Comparison of ENCODE assay signal across 9 mouse cellular contexts in genomic region chr8:84416041-84416440, GRCm38 (mm10). TPM values are rescaled to one million over a fixed set of nuclear protein-coding genes. Genes with fewer than 3 reads are reported as not detected.
A peak's percentile ranks its signal among the peaks of the same experiment; 100 is the strongest.
DNase-seq lines count a peak whose midpoint lies in the region; ATAC-seq and TF ChIP-seq lines count a peak whose summit lies in the region.
"Had no signal": no experiment of that assay in that cellular context is flagged by ENCODE, and none has a peak within 500 bp of the region (broad histone marks: within the 10 kb centered on the region; RNA-seq: fewer than 3 reads in every experiment).

No protein-coding gene starts in this region.

- no peak for DNase-seq in left cerebral cortex, adult 2 months (ENCODE audit: extremely low spot score in 1 of 2, low spot score in 2 of 2)
- DNase-seq in left cerebral cortex, adult 11 months (ENCODE audit: low spot score): no peak
- DNase-seq in midbrain, postnatal 0 days (ENCODE audit: low spot score): peak; percentile 17
- no peak for DNase-seq in thymus, postnatal 14 days
- DNase-seq in lung, postnatal 0 days (ENCODE audit: low spot score): no peak
- DNase-seq: adrenal gland, postnatal 25 days had no signal

- peak overlapping the region; percentile 76 for H3K4me3 ChIP-seq in left cerebral cortex, adult 2 months
- H3K4me3 ChIP-seq in embryonic facial prominence, embryonic 13.5 days: peak overlapping the region; percentile 55
- H3K4me3 ChIP-seq in hindbrain, embryonic 12.5 days: peak overlapping the region; percentile 69
- H3K4me3 ChIP-seq in midbrain, postnatal 0 days (ENCODE audit: low read depth, low read length): peak overlapping the region; percentile 82
- H3K4me3 ChIP-seq in lung, postnatal 0 days (ENCODE audit: low read depth, low read length): no peak overlapping the region

- no peak for TF ChIP-seq EP300 in lung, postnatal 0 days (IDR thresholded peaks at IDR 0.05)

- H3K4me2 ChIP-seq in embryonic facial prominence, embryonic 13.5 days: peak overlapping the region; percentile 98
- H3K4me2 ChIP-seq in hindbrain, embryonic 12.5 days (replicated peaks): peak overlapping the region; percentile 82
- H3K4me2 ChIP-seq in midbrain, postnatal 0 days (ENCODE audit: low read depth, low read length, poor library complexity, severe bottlenecking): peak overlapping the region; percentile 69
- no peak overlapping the region for H3K4me2 ChIP-seq in lung, postnatal 0 days (replicated peaks; ENCODE audit: low read depth, low read length)

- ATAC-seq in embryonic facial prominence, embryonic 13.5 days (ENCODE audit: insufficient number of reproducible peaks, insufficient read depth, low FRiP score, low TSS enrichment, low read depth): no peak
- peak; percentile 33; the same call in 1 of the 2 replicates for ATAC-seq in hindbrain, embryonic 12.5 days (ENCODE audit: low FRiP score)
- 0 out of 2 replicates have a peak, but pooled peaks have one; percentile 29 for ATAC-seq in midbrain, postnatal 0 days (ENCODE audit: low FRiP score)
- ATAC-seq in activated CD4-positive, CD25-positive, alpha-beta regulatory T cell, adult 4 months: no peak
- no peak for ATAC-seq in lung, postnatal 0 days

- 14% methylated on average over 14 of the region's 14 CpGs for WGBS in embryonic facial prominence, embryonic 13.5 days
- 13% methylated on average over 14 of the region's 14 CpGs for WGBS in hindbrain, embryonic 12.5 days
- WGBS in midbrain, postnatal 0 days: 15% methylated on average over 14 of the region's 14 CpGs
- WGBS in lung, postnatal 0 days: 26% methylated on average over 14 of the region's 14 CpGs

- peaks cover 16% of the 10 kb centered on the region for H3K4me1 ChIP-seq in embryonic facial prominence, embryonic 13.5 days
- H3K4me1 ChIP-seq in hindbrain, embryonic 12.5 days: peaks cover 23% of the 10 kb centered on the region
- peaks cover 19% of the 10 kb centered on the region for H3K4me1 ChIP-seq in midbrain, postnatal 0 days (ENCODE audit: insufficient read depth, low read length)
- no peaks in the 10 kb centered on the region for H3K4me1 ChIP-seq in lung, postnatal 0 days (ENCODE audit: insufficient read depth, low read depth, low read length)

- intact Hi-C loops in left cerebral cortex, adult 2 months (cut with DNase I): loop anchor here (5.0 kb wide), 1 partner anchor 91 kb away; no protein-coding TSS in a partner anchor

- no peak for TF ChIP-seq CTCF in left cerebral cortex, adult 2 months (IDR thresholded peaks at IDR 0.05)
- no peak for TF ChIP-seq CTCF in midbrain, postnatal 0 days (IDR thresholded peaks at IDR 0.05)
- no peak for TF ChIP-seq CTCF in lung, postnatal 0 days (IDR thresholded peaks at IDR 0.05)

- peak overlapping the region; percentile 65 for H3K9ac ChIP-seq in embryonic facial prominence, embryonic 13.5 days
- peak overlapping the region; percentile 77 for H3K9ac ChIP-seq in hindbrain, embryonic 12.5 days
- H3K9ac ChIP-seq in midbrain, postnatal 0 days (replicated peaks; ENCODE audit: low read length, poor library complexity, severe bottlenecking): peak overlapping the region; percentile 74
- H3K9ac ChIP-seq in lung, postnatal 0 days (replicated peaks; ENCODE audit: low read depth): no peak overlapping the region

- H3K36me3 ChIP-seq in embryonic facial prominence, embryonic 13.5 days: no peaks in the 10 kb centered on the region
- H3K36me3 ChIP-seq in hindbrain, embryonic 12.5 days: no peaks in the 10 kb centered on the region
- peaks cover 7% of the 10 kb centered on the region; the same call in 1 of the 2 replicates for H3K36me3 ChIP-seq in midbrain, postnatal 0 days (ENCODE audit: insufficient read depth, low read length)
- no peaks in the 10 kb centered on the region for H3K36me3 ChIP-seq in lung, postnatal 0 days (ENCODE audit: insufficient read depth, low read length)

- peaks cover 81% of the 10 kb centered on the region for H3K27me3 ChIP-seq in embryonic facial prominence, embryonic 13.5 days
- peaks cover 11% of the 10 kb centered on the region; the same call in 1 of the 2 replicates for H3K27me3 ChIP-seq in hindbrain, embryonic 12.5 days
- H3K27me3 ChIP-seq in midbrain, postnatal 0 days (ENCODE audit: insufficient read depth, low read length): no peaks in the 10 kb centered on the region
- H3K27me3 ChIP-seq in lung, postnatal 0 days (replicated peaks; ENCODE audit: insufficient read depth, low read length): peaks cover 34% of the 10 kb centered on the region

- H3K27ac ChIP-seq in left cerebral cortex, adult 2 months: peak overlapping the region; percentile 95
- H3K27ac ChIP-seq in embryonic facial prominence, embryonic 13.5 days: no peak overlapping the region
- peak overlapping the region; percentile 93 for H3K27ac ChIP-seq in hindbrain, embryonic 12.5 days
- peak overlapping the region; percentile 84 for H3K27ac ChIP-seq in midbrain, postnatal 0 days (ENCODE audit: low read depth, low read length)
- no peak overlapping the region for H3K27ac ChIP-seq in lung, postnatal 0 days (ENCODE audit: low read length)

- H3K9me3 ChIP-seq in embryonic facial prominence, embryonic 13.5 days: no peaks in the 10 kb centered on the region; the same call in 1 of the 2 replicates
- no peaks in the 10 kb centered on the region; the same call in 1 of the 2 replicates for H3K9me3 ChIP-seq in hindbrain, embryonic 12.5 days (replicated peaks)
- no peaks in the 10 kb centered on the region for H3K9me3 ChIP-seq in midbrain, postnatal 0 days (ENCODE audit: low read length)
- H3K9me3 ChIP-seq in lung, postnatal 0 days (ENCODE audit: low read length): no peaks in the 10 kb centered on the region

RNA-seq across cellular contexts. Expression of gene Cacna1a, which starts 27.8 kb away (rescaled TPM):
- total RNA-seq in left cerebral cortex, adult 2 months (2021): 100 to 1,000 TPM; 243 to 258 TPM
- polyA plus RNA-seq in embryonic facial prominence, embryonic 13.5 days (2015; fragmentation: Nextera tagmentation; extraction: Ambion mirVana): 10.9 and 12.2 TPM in 2 replicates
- polyA plus RNA-seq in hindbrain, embryonic 12.5 days (2016; fragmentation: Nextera tagmentation; extraction: Ambion mirVana): 13.3 and 16.1 TPM in 2 replicates
- 67.0 and 134 TPM in 2 replicates for total RNA-seq in midbrain, postnatal 0 days (2014; rRNA removed)
- 10.0 and 15.4 TPM in 2 replicates for polyA plus RNA-seq in midbrain, postnatal 0 days (2015; fragmentation: Nextera tagmentation; extraction: Ambion mirVana)
- polyA plus RNA-seq in activated CD4-positive, CD25-positive, alpha-beta regulatory T cell, adult 4 months (2017; shearing (Covaris generic)): 10 to 100 TPM in 1 of 2 experiments, 1 to 10 TPM in 1; 5.8 to 10.5 TPM
- polyA plus RNA-seq in lung, postnatal 0 days (2015; fragmentation: Nextera tagmentation; extraction: Ambion mirVana): 2.0 and 3.3 TPM in 2 replicates

Comparison
In these comparisons a context has a peak if more than half of its experiments do, and no peak if none do; other contexts are left out.
1. H3K27ac ChIP-seq: peak in left cerebral cortex, adult 2 months (single experiment), hindbrain, embryonic 12.5 days (single experiment) and midbrain, postnatal 0 days (single experiment); none in embryonic facial prominence, embryonic 13.5 days (single experiment) and lung, postnatal 0 days (single experiment).
2. ATAC-seq: peak in hindbrain, embryonic 12.5 days (single experiment) and midbrain, postnatal 0 days (single experiment); none in embryonic facial prominence, embryonic 13.5 days (single experiment), activated CD4-positive, CD25-positive, alpha-beta regulatory T cell, adult 4 months (single experiment) and lung, postnatal 0 days (single experiment).